Mouse (Mus musculus) left cerebral cortex, adult 9 months (tissue): ENCODE results near the gene Enkd1.

Experiments
- DNase-seq, 2 experiments: peaks; one replicate each; pipeline ENCODE4 v3.0.0; 2022; ENCODE audit warnings: low spot score in 2 of 2

Enkd1 gene

DNA sequence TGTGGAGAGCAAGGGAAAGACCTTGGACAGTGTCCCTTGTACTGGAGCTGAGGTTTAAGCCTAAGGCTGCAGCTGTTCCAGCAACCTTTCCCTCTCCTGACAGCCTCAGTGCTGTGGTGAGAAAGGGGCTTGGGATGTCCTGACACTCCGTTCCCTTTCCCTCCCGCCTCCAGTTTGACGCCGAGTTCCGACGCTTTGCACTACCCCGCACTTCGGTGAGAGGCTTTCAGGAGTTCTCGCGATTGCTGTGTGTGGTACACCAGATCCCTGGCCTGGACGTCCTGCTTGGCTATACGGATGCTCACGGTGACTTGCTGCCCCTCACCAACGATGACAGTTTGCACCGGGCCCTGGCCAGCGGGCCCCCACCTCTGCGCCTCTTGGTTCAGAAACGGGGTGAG is 6.0 kb downstream of the Enkd1 start:
- DNase-seq: peak in 1 of 2 experiments; percentile 24

- DNase-seq: peak; percentile 87 to 95
Measured at GRCm38 (mm10) chr8:105700966-105701824, 6.8 kb downstream of the Enkd1 start, which contains the start of the genes Acd and Pard6a. Gene Acd, minus strand, starts transcription at chr8:105701102. Gene Pard6a, plus strand, starts transcription at chr8:105701148.

DNA sequence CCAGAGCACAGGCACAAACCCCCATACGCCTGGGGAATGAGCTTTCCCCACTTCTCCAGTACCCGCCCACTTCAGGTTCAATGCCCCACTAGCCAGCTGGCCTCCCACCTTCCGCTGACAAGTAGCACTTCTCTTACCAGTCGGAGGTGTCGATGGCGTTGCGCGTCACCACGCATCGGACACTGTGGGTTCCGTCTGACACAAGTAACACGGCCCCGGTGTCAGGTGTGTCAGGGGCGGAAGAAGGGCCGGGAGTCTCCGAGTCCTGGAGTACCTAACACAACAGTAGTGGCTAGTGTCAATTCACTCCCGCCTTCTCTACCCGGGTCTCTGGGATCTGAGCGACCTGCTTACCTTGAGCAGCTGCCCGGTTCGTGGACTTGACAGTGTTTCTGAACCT is 7.4 kb downstream of the Enkd1 start:
- DNase-seq: peak; percentile 52 to 70

- DNase-seq: no peak
Measured at GRCm38 (mm10) chr8:105699488-105700215, 8.4 kb downstream of the Enkd1 start.

DNA sequence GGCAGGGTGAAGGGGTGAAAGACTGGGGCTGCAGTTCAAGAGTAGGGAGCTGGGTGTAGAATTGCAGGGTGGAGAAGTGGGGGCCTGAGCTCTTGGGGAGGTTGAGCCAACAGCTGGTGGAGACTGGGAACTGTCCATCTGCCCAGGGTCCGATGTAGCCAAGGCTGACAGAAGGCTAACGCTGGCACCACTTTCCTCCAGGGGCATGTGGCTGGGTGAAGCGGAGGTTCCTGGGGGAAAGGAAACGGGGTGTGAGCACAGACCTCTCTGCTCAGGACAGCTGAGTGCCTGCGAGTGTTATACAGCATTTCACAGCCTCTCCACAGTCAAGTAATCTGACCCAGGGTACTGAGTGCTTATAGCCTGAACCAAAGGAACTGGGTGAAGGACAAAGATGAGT is 9.3 kb downstream of the Enkd1 start:
- no peak for DNase-seq

DNA sequence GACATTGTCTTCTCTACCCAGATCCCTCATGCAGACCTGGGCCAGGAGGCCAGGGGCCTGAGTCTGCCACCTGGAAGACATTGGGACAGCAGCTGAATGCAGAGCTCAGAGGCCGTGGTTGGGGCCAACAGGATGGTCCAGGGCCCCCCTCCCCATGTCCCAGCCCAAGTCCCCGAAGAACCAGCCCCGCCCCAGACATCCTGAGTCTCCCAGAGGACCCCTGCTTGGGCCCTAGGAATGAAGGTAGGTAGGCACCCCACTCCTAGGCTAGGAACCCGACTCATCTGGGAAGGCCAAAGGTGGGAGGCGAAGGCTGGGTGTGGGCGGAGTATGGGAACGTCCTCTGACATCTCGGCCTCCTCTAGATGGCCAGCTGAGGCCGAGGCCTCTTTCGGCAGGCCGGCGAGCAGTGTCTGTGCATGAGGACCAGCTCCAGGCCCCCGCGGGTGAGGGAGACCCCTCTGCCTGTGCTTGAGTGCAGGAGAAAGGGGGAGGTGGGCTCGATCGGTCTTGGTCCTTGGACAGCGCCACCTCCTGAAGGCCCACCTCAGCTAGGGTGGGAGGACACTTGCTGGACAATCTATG is 10.7 kb downstream of the Enkd1 start:
- no peak for DNase-seq

DNA sequence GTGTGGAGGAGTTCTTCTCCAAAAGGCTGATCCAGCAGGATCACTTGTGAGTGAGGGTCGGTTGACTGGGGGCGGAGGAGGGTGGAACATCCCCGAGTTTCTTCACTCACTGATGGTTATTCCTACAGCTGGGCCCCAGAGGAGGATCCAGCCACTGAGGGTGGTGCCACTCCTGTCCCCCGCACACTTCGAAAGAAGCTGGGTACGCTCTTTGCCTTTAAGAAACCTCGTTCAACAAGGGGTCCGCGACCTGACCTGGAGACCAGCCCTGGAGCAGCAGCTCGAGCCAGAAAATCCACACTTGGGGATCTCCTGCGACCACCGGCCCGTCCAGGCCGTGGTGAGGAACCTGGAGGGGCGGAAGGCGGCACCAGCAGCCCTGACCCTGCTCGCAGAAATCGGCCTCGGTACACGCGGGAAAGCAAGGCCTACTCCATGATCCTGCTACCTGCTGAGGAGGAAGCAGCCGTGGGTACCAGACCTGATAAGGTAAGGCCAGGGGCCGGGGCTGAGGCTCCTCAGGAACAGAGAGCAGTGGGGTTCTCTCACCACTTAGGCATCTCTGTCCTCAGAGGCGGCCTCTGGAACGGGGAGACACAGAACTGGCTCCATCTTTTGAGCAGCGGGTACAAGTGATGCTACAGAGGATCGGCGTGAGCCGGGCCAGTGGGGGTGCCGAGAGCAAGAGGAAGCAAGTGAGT is 12.8 kb downstream of the Enkd1 start:
- no peak for DNase-seq

DNA sequence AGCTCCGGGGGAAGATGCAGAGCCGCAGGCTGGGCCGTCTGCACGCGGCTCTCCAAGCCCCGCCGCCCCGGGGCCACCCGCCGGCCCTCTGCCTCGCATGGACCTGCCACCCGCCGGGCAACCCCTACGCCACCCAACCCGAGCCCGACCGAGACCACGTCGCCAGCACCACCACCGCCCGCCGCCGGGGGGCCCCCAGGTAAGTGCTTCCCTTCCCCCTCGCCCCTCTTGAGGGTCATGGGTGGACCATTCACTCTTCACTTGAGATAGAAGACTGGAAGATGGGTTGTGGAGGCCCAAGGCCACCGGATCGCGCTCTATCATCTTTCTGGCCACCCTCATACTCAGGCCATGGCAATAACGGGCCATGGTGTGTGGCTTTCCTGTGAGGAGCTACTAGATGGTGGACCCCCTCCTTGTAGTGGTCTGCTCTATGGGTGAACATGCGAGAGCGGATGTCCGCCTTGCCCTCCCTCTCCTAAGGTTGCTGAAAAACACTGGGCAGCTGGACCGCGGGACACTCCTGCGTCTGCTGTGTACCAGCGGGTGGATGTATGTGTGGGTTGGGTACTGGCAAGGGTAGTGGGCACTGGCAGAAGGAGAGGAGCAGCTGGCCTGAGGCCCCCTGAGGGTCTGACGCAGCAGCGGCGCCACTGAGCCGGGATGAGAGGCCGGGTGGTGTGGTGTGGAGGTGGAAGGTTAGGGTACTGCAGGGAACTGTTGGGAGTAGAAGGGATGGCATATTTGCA is 13.8 kb downstream of the Enkd1 start:
- peak in 1 of 2 experiments; percentile 46 for DNase-seq

GRCm38 (mm10) chr8:105693648-105694047 is 14.4 kb downstream of the Enkd1 start:
- DNase-seq: peak in 1 of 2 experiments; percentile 75

GRCm38 (mm10) chr8:105692449-105693182 is 15.4 kb downstream of the Enkd1 start:
- no peak for DNase-seq

DNA sequence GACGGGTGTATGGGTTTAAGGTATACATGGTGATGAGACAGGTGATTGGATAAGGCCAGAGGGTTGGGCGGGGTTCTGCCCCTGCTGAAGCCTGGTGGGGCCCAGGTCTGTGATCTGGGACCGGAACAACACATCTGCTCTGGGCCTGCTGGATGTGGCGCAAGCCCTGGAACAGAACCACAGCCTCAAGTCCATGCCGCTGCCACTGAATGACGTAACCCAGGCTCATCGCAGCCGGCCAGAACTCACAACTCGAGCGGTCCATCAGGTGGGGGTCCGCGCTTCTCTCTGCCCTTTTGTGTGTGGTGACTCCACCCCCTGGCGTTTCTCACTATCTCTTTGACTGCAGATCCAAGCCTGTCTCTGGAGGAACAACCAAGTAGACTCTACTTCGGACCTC is 17.0 kb downstream of the Enkd1 start:
- DNase-seq: no peak

DNA sequence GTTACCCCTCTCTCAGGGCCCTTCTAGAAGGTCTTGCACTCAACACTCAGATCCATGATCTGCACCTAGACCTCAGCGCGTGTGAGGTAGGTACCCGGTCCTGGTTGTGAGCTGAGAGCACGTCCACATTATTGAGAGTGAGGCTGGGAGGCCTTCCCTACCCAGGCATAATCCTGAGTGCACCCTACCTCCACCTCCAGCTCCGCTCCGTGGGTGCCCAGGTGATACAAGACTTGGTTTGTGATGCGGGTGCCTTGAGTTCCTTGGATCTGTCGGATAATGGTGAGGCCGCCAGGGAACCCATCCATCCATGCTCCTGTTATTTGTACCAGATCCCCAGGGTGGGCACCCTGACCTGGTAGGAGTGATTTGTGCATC is 18.0 kb downstream of the Enkd1 start:
- DNase-seq: no peak

- DNase-seq: no peak
Measured at GRCm38 (mm10) chr8:105689256-105689982, 18.6 kb downstream of the Enkd1 start.

DNA sequence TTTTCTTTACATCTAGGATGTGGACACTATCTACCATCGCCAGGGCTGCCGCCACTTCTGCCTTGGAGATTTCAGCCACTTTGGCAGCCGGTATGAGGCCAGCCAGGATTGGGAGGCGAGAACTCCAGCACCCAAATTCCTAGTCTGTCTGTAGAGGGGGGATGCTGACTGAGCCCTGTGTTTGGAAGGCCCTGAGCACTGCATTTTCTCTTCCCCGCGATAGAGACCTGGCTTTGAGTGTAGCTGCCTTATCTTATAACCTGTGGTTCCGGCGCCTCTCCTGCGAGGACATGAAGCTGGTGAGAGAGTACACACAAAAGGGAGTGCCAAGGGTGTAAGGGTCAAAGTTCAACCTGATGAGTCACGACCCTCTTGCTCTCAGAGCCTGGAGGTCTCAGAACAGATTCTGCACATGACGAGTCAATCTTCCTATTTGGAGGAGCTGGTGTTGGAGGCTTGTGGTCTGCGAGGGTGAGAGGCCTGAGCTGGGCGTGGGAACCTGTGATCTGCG is 19.7 kb downstream of the Enkd1 start:
- no peak for DNase-seq

DNA sequence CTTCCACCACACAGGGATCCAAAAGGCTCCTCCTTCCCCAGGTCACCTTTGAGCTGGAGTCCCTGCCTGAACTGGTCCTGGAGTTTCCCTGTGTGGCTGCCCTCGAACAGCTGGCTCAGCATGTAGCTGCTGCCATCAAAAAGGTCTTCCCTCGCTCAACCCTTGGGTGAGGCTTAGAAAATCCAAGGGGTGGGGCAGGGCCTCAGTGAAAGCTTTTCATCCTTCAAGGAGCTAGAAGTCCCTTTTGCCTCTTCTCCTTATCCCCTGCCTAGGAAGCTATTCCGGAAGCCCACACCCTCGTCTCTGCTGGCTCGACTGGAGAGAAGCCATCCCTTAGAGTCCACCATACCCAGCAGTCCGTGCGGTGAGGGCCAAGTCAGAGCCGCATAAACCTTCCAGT is 20.5 kb downstream of the Enkd1 start:
- no peak for DNase-seq

DNA sequence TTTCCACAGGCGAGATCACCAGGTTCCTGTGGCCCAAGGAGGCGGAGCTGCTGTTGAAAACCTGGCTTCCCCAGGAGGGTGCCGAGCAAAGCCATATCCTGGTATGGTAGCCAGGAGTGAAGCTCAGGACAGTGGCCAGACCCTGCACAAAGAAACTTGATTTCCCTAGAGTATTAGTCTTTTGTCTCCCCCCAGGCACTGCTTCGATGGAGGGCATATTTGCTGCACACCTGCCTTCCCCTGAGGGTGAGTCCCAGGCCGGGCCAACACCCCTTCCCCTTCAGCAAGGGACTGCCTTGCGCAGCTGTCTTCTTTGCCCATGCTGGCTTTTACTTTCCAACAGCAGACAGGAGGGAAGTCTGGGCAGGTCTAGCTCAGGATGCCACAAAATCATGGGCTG is 21.5 kb downstream of the Enkd1 start:
- DNase-seq: no peak

DNA sequence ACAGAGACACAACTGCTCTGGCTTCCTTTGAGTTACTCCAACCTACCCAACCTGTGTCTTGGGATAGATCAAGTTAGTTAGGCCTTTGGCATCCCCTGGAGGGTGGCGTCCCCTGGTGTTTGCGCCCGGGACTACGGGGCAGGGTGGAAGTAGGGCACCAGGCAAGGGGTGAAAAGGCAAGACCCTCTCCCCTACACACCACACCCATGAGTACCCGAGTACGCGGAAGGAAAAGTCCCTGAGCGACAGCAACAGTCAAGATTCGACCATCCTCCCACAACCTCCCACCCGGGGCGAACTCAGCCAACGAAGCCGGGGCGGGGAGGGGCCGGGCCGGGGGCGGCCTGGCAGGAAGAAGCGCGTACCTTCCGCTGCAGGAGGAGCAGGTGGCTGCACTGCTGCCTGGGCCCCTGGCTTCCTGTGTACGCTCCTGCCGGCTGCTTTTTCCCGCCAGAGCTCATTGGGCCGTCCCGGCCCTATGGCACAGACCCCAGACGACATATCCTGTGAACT is 22.2 kb downstream of the Enkd1 start, which contains the start of gene Carmil2:
Carmil2 (plus strand) TSS at position 479 of the 513 bp plus-strand sequence.
- peak in 1 of 2 experiments; percentile 42 for DNase-seq

DNA sequence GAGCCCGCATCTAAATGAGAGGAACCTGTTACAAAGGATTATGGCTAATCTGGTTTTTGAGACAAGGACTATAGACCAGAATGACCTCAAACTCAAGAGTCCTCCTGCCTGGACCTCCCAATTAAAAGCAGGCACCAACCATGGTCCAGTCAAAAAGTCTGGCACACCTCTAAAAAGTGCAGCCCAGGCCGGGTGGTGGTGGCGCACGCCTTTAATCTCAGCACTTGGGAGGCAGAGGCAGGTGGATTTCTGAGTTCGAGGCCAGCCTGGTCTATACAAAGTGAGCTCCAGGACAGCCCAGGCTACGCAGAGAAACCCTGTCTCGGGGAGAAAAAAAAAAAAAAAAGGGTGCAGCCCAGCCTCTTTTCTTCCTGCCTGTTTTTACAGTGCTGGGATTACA is 22.7 kb downstream of the Enkd1 start:
- DNase-seq: no peak

DNA sequence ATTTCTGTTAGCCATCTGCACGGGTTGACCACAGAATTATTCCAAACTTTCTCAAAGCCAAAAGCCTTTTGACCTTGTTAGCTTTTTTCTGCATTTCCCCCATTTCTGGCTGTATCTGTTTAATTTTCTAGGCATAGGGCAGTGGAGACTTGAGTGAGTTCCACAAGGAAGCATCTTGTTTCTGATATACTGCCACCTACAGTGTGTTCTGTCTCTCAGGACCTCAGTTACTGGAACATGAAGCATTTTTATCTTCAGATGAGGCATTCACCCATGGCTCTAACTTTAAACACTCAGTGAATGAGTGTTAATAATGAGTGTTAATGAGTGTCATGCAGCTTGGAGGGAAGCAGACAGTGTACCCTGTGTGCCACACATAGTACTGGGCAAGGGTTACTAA is 30.1 kb downstream of the Enkd1 start:
- DNase-seq: no peak
